Mouse (Mus musculus): ENCODE data around the gene Gins3.

- no peak for TF ChIP-seq CTCF (IDR thresholded peaks at IDR 0.05; ENCODE audit: control insufficient read depth, insufficient read depth, insufficient replicate concordance, low read depth, low read length)
- no peak for TF ChIP-seq POLR2A (IDR thresholded peaks at IDR 0.05; ENCODE audit: control insufficient read depth, low read depth, low read length)
Observed at GRCm38 (mm10) chr8:95655831-95656230, 22.6 kb downstream of the Gins3 start.
